Mouse (Mus musculus): ENCODE results near the gene Bhlhb9. TPM values are rescaled to one million over a fixed set of nuclear protein-coding genes. Genes with fewer than 3 reads are reported as not detected.

The Bhlhb9 gene
- total and polyA plus RNA-seq, 3 experiments = 13.8 to 29.3 (median 24.7) TPM

GRCm38 (mm10) chrX:135936452-135936851, 139.1 kb downstream of the Bhlhb9 start:
- H3K4me1 ChIP-seq (ENCODE audit: control insufficient read depth in 1 of 2, insufficient read depth in 2 of 2) = no peaks in the 10 kb centered on the region
- no peak for TF ChIP-seq ZNF384 (IDR thresholded peaks at IDR 0.05; ENCODE audit: low read depth, low read length)
- TF ChIP-seq CTCF (conservative IDR thresholded peaks at IDR 0.05 in 1 of 2, IDR thresholded peaks at IDR 0.05 in 1 of 2; ENCODE audit: low read depth in 2 of 2, low read length in 2 of 2) = peak in 1 of 2 experiments; percentile 7; a peak in 1 of 4 replicates
- no peak for TF ChIP-seq NELFE (IDR thresholded peaks at IDR 0.05; ENCODE audit: low read depth, low read length)
- TF ChIP-seq MAFK (IDR thresholded peaks at IDR 0.05; ENCODE audit: insufficient replicate concordance, low read length) = no peak
- no peaks in the 10 kb centered on the region for H3K79me2 ChIP-seq (replicated peaks; ENCODE audit: control insufficient read depth, extremely low read depth, insufficient read depth, poor library complexity, severe bottlenecking)
- H3K9me3 ChIP-seq (replicated peaks; ENCODE audit: low read length) = no peaks in the 10 kb centered on the region
- H3K27ac ChIP-seq (ENCODE audit: insufficient read depth, low read depth) = no peak overlapping the region
- H3K4me2 ChIP-seq (ENCODE audit: insufficient read depth, low read depth, poor library complexity, severe bottlenecking) = no peak overlapping the region
- H3K4me3 ChIP-seq (replicated peaks in 1 of 3; ENCODE audit: low read depth in 2 of 3, low read length in 2 of 3, poor library complexity in 1 of 3) = no peak overlapping the region
- dilution Hi-C loops (cut with MboI; ENCODE audit: extremely low pct_ligation_motif_present, extremely low pct_unique_long_range_greater_than_20kb, low sequenced_read_pairs) = no loop called here
- in situ Hi-C loops (cut with MboI; ENCODE audit: low pct_ligation_motif_present, low pct_unique_long_range_greater_than_20kb, low sequenced_read_pairs) = no loop called here
- no peaks in the 10 kb centered on the region for H3K27me3 ChIP-seq (replicated peaks)
- H3K9ac ChIP-seq (ENCODE audit: insufficient read depth, low read depth) = no peak overlapping the region
- no peak for DNase-seq (ENCODE audit: extremely low read depth)
- H3K36me3 ChIP-seq (replicated peaks in 1 of 2; ENCODE audit: control insufficient read depth in 1 of 2, insufficient read depth in 1 of 2, low read length in 1 of 2) = peaks cover 0 to 9% of the 10 kb centered on the region in 2 experiments

Other genes with a start within 250 kb of the Bhlhb9 start
- gene Nxf7, start 198.8 kb upstream of the Bhlhb9 start, total RNA-seq (2012; rRNA removed) = 68.3 and 96.7 TPM in 2 replicates
- 120 and 132 TPM in 2 replicates for gene Nxf7, start 198.8 kb upstream of the Bhlhb9 start, total RNA-seq (2014; rRNA removed)
- gene Nxf7, start 198.8 kb upstream of the Bhlhb9 start, polyA plus RNA-seq (2012; ENCODE audit: insufficient read length, low read depth) = 133 and 183 TPM in 2 replicates
- gene Prame, start 169.9 kb upstream of the Bhlhb9 start, total RNA-seq (2012; rRNA removed) = 0.08 TPM in 2 replicates
- gene Prame, start 169.9 kb upstream of the Bhlhb9 start, total RNA-seq (2014; rRNA removed) = not detected in 2 replicates
- not detected in 2 replicates for gene Prame, start 169.9 kb upstream of the Bhlhb9 start, polyA plus RNA-seq (2012; ENCODE audit: insufficient read length, low read depth)
- gene Tcp11x2, start 103.8 kb upstream of the Bhlhb9 start, total RNA-seq (2012; rRNA removed) = 6.6 and 7.2 TPM in 2 replicates
- gene Tcp11x2, start 103.8 kb upstream of the Bhlhb9 start, total RNA-seq (2014; rRNA removed) = 12.4 and 15.0 TPM in 2 replicates
- 12.9 and 13.1 TPM in 2 replicates for gene Tcp11x2, start 103.8 kb upstream of the Bhlhb9 start, polyA plus RNA-seq (2012; ENCODE audit: insufficient read length, low read depth)
- gene Tmsb15a, start 72.3 kb upstream of the Bhlhb9 start, total RNA-seq (2012; rRNA removed) = not detected in 2 replicates
- not detected in 2 replicates for gene Tmsb15a, start 72.3 kb upstream of the Bhlhb9 start, total RNA-seq (2014; rRNA removed)
- not detected in 2 replicates for gene Tmsb15a, start 72.3 kb upstream of the Bhlhb9 start, polyA plus RNA-seq (2012; ENCODE audit: insufficient read length, low read depth)
- gene Armcx5, start 54.9 kb upstream of the Bhlhb9 start, total RNA-seq (2012; rRNA removed) = 5.6 and 6.5 TPM in 2 replicates
- gene Armcx5, start 54.9 kb upstream of the Bhlhb9 start, total RNA-seq (2014; rRNA removed) = 10.9 and 11.6 TPM in 2 replicates
- gene Armcx5, start 54.9 kb upstream of the Bhlhb9 start, polyA plus RNA-seq (2012; ENCODE audit: insufficient read length, low read depth) = 7.5 and 8.3 TPM in 2 replicates
- 6.4 and 8.1 TPM in 2 replicates for gene Gprasp1, start 54.9 kb upstream of the Bhlhb9 start, total RNA-seq (2012; rRNA removed)
- gene Gprasp1, start 54.9 kb upstream of the Bhlhb9 start, total RNA-seq (2014; rRNA removed) = 9.3 and 10.6 TPM in 2 replicates
- gene Gprasp1, start 54.9 kb upstream of the Bhlhb9 start, polyA plus RNA-seq (2012; ENCODE audit: insufficient read length, low read depth) = 15.0 and 15.7 TPM in 2 replicates
- 0.08 TPM in 2 replicates for gene Gprasp2, start 41.4 kb downstream of the Bhlhb9 start, total RNA-seq (2012; rRNA removed)
- gene Gprasp2, start 41.4 kb downstream of the Bhlhb9 start, total RNA-seq (2014; rRNA removed) = not detected in 2 replicates
- 0.40 TPM in 1 of 2 replicates, not detected in the other for gene Gprasp2, start 41.4 kb downstream of the Bhlhb9 start, polyA plus RNA-seq (2012; ENCODE audit: insufficient read length, low read depth)
- gene Arxes2, start 196.2 kb downstream of the Bhlhb9 start, total RNA-seq (2012; rRNA removed) = 0.13 TPM in 1 of 2 replicates, not detected in the other
- gene Arxes2, start 196.2 kb downstream of the Bhlhb9 start, total RNA-seq (2014; rRNA removed) = 0.28 and 0.59 TPM in 2 replicates
- gene Arxes2, start 196.2 kb downstream of the Bhlhb9 start, polyA plus RNA-seq (2012; ENCODE audit: insufficient read length, low read depth) = 0.48 and 0.50 TPM in 2 replicates
- not detected in 2 replicates for gene Arxes1, start 235.8 kb downstream of the Bhlhb9 start, total RNA-seq (2012; rRNA removed)
- gene Arxes1, start 235.8 kb downstream of the Bhlhb9 start, total RNA-seq (2014; rRNA removed) = not detected in 2 replicates
- gene Arxes1, start 235.8 kb downstream of the Bhlhb9 start, polyA plus RNA-seq (2012; ENCODE audit: insufficient read length, low read depth) = not detected in 2 replicates

Data from CH12.LX (cell line).